ENCODE assay signal across 21 mouse cellular contexts in the genomic region with DNA sequence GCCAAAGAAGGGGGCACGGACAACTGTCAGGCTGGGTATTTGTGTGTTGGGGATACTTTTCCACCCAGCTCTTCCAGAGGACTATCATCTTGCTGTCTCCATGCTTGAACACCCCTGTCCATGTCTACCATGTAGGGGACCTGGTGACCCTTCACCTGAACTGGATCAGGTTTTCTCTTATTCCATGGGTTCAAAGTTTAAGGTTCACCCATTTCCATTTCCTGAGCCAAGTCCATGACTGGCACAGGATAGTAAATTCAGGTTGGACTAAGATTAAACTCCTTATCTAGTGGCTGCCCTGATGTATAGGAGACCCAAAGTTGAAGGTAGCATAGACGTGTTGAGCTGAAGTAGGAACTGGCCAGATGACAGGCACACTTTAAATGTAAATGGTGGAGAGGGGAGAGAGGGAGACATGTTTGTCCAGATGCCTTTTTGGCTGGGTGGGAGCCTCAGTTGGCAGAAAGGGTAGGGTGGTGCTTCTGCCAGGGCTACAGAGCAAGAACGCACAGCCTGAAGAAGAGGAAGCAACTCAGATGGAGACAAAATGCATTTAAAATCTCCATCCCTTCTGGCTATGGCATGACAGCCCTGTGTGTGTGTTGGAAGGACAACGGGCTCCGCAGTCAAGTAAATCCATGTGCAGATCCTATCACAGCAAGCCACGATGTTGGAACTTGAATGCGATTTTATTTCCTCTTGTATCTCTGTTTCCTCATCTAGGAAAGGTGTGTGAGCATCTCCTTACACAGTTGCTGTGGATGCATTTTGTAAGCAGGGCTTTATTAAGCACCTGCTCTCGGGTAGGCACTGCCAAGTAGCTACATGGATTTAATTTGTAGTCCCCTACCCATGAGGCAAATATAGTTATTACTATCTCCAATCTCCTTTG.
DNase-seq lines count a peak whose midpoint lies in the region.
"Had no signal": no experiment of that assay in that cellular context is flagged by ENCODE, and none has a peak within 500 bp of the region (broad histone marks: within the 10 kb centered on the region; RNA-seq: fewer than 3 reads in every experiment).

No protein-coding gene starts in this region.

- no peaks in the 10 kb centered on the region for H3K36me3 ChIP-seq in limb, embryonic 10.5 days
- H3K36me3 ChIP-seq: embryonic facial prominence, embryonic 13.5 days; G1E; heart, embryonic 15.5 days; hindbrain, embryonic 13.5 days had no signal

- no peaks in the 10 kb centered on the region for H3K9me3 ChIP-seq in limb, embryonic 10.5 days (replicated peaks)
- H3K9me3 ChIP-seq: embryonic facial prominence, embryonic 13.5 days; forebrain, embryonic 13.5 days; heart, embryonic 15.5 days; hindbrain, embryonic 13.5 days had no signal

- 91% methylated on average over 8 of the region's 8 CpGs for WGBS in limb, embryonic 10.5 days

- H3K4me1 ChIP-seq in limb, embryonic 10.5 days, result peaks cover 54% of the 10 kb centered on the region
- H3K4me1 ChIP-seq: heart, embryonic 15.5 days; hindbrain, embryonic 13.5 days had no signal

- peak overlapping the region; percentile 30; the same call in 1 of the 2 replicates for H3K27ac ChIP-seq in limb, embryonic 10.5 days
- H3K27ac ChIP-seq: embryonic facial prominence, embryonic 13.5 days; forebrain, embryonic 13.5 days; heart, embryonic 15.5 days; hindbrain, embryonic 13.5 days; hindbrain, postnatal 0 days had no signal

- DNase-seq in cerebellum, postnatal 10 days, result peak; percentile 39 to 65
- no peak for DNase-seq in cerebellum, adult 9-11 months
- peak; percentile 19 for DNase-seq in kidney, adult 11 months
- no peak for DNase-seq in kidney, postnatal 10 days
- DNase-seq in kidney, postnatal 36 days, result peak; percentile 31 to 49
- no peak for DNase-seq in kidney, postnatal 14 days
- DNase-seq in limb, embryonic 10.5 days (ENCODE audit: low spot score), result peak; percentile 27
- no peak for DNase-seq in embryo, embryonic 10 days (ENCODE audit: low spot score)
- DNase-seq: adrenal gland, adult 8-10 months; adrenal gland, postnatal 36 days; B cell, adult 2 months; cerebellum, adult 2 months; cerebellum, postnatal 25 days; forebrain, postnatal 0 days; heart, postnatal 14 days had no signal

- H3K27me3 ChIP-seq in limb, embryonic 10.5 days (ENCODE audit: low read depth, poor library complexity, severe bottlenecking), result no peaks in the 10 kb centered on the region
- H3K27me3 ChIP-seq: embryonic facial prominence, embryonic 13.5 days; forebrain, embryonic 13.5 days; heart, embryonic 15.5 days; hindbrain, embryonic 13.5 days had no signal

- H3K4me3 ChIP-seq in limb, embryonic 10.5 days, result no peak overlapping the region
- H3K4me3 ChIP-seq: embryonic facial prominence, embryonic 13.5 days; forebrain, embryonic 13.5 days; heart, embryonic 15.5 days; hindbrain, embryonic 13.5 days had no signal

Comparison
In these comparisons a context has a peak if more than half of its experiments do, and no peak if none do; other contexts are left out.
1. DNase-seq: peak in cerebellum, postnatal 10 days (2 of 2), kidney, adult 11 months (single experiment), kidney, postnatal 36 days (2 of 2) and limb, embryonic 10.5 days (single experiment); none in cerebellum, adult 9-11 months (single experiment), kidney, postnatal 10 days (single experiment), kidney, postnatal 14 days (single experiment) and embryo, embryonic 10 days (single experiment).